Mouse (Mus musculus) limb, embryonic 14.5 days (tissue): ENCODE data around the gene Pkm. TPM values are rescaled to one million over a fixed set of nuclear protein-coding genes. Genes with fewer than 3 reads are reported as not detected.

Experiments
- ATAC-seq: fragments of 200-750 bp; cut with Nextera tagmentation; 2 replicates; pipeline ENCODE4 v1.8.0; 2017; ENCODE audit warnings: low read depth, moderate number of reproducible peaks, moderate TSS enrichment; ENCODE audit not compliant: low FRiP score
- DNase-seq: peaks from one replicate; pipeline ENCODE4 v3.0.0-alpha.2; 2015; ENCODE audit warnings: low spot score
- H3K27ac ChIP-seq: fragments of 300-500 bp; sonication (generic); replicated peaks from 2 replicates; pipeline ENCODE4 v1.5.1; 2014; ENCODE audit warnings: low read depth, mild to moderate bottlenecking, low read length, moderate library complexity, mixed read lengths
- H3K27me3 ChIP-seq: fragments of 300-500 bp; sonication (generic); 2 replicates; pipeline ENCODE4 v1.6.1; 2014; ENCODE audit warnings: low read length, mixed read lengths; ENCODE audit not compliant: control insufficient read depth, insufficient read depth
- H3K36me3 ChIP-seq: fragments of 300-500 bp; sonication (generic); 2 replicates; pipeline ENCODE4 v1.6.1; 2014; ENCODE audit warnings: mild to moderate bottlenecking, low read length, moderate library complexity, mixed read lengths; ENCODE audit not compliant: control insufficient read depth, insufficient read depth
- H3K4me1 ChIP-seq: fragments of 300-500 bp; sonication (generic); 2 replicates; pipeline ENCODE4 v1.6.1; 2014; ENCODE audit warnings: antibody characterized with exemption, low read length, mixed read lengths; ENCODE audit not compliant: control insufficient read depth, insufficient read depth
- H3K4me2 ChIP-seq: fragments of 300-500 bp; sonication (generic); replicated peaks from 2 replicates; pipeline ENCODE4 v1.6.1; 2014; ENCODE audit warnings: low read depth, mild to moderate bottlenecking, low read length, moderate library complexity; ENCODE audit not compliant: severe bottlenecking
- H3K4me3 ChIP-seq: fragments of 300-500 bp; sonication (generic); replicated peaks from 2 replicates; pipeline ENCODE4 v1.5.1; 2014; ENCODE audit warnings: low read length
- H3K9ac ChIP-seq: fragments of 300-500 bp; sonication (generic); 2 replicates; pipeline ENCODE4 v1.6.1; 2014; ENCODE audit warnings: mild to moderate bottlenecking, low read depth, low read length, moderate library complexity; ENCODE audit not compliant: severe bottlenecking
- H3K9me3 ChIP-seq: fragments of 300-500 bp; sonication (generic); 2 replicates; pipeline ENCODE4 v1.6.1; 2016; ENCODE audit warnings: low read length; ENCODE audit not compliant: control insufficient read depth
- POLR2A ChIP-seq: fragments of 200-500 bp; IDR thresholded peaks from 2 replicates; pipeline ENCODE4 v1.8.0; 2012; ENCODE audit warnings: inconsistent platforms, mild to moderate bottlenecking, moderate library complexity, borderline replicate concordance; ENCODE audit not compliant: insufficient read depth, insufficient read length; ENCODE audit errors: extremely low read depth
- WGBS: fragments of 180-500 bp; shearing (Covaris S2); extraction: QIAGEN DNeasy Blood & Tissue Kit; methylation state at CpG from one replicate; pipeline ENCODE4 v1.1.7; 2014; 5-methylcytosine and 5-hydroxymethylcytosine counted together
- polyA plus RNA-seq, 2 experiments: library from polyadenylated mRNA; depleted of rRNA in 1 of 2; stranded (reverse) in 1 of 2; unstranded in 1 of 2; fragments of >200 nt; fragmentation: Nextera tagmentation in 1 of 2; extraction: Ambion mirVana in 1 of 2; gene quantifications; 2 replicates each; pipeline versions ENCODE4 v1.2.1 to v1.2.3; 2012 to 2014

Pkm gene
- polyA plus RNA-seq, 2 experiments: 988 to 1,025 TPM

GRCm38 (mm10) chr9:59678313-59678712 lies 22.1 kb downstream of the Pkm start:
- DNase-seq (peak; percentile 38), ATAC-seq (no peak)
- H3K9me3 ChIP-seq: no peaks in the 10 kb centered on the region
- H3K27ac ChIP-seq: no peak overlapping the region
- H3K4me1 ChIP-seq: peaks cover 7% of the 10 kb centered on the region; the same call in 1 of the 2 replicates
- no peak overlapping the region for H3K9ac ChIP-seq
- H3K36me3 ChIP-seq: peaks cover 59% of the 10 kb centered on the region
- H3K4me2 ChIP-seq: no peak overlapping the region
- no peak overlapping the region for H3K4me3 ChIP-seq
- WGBS: 21% methylated on average over 1 of the region's 1 CpGs
- peaks cover 9% of the 10 kb centered on the region; the same call in 1 of the 2 replicates for H3K27me3 ChIP-seq
- no peak for TF ChIP-seq POLR2A

- Histone ChIP-seq H3K4me3 (peak within 1 kb of the TSS; percentile 46), H3K9me3 (no peaks in the 10 kb centered on the region), H3K4me2 (peak within 1 kb of the TSS; percentile 96), H3K27ac (no peak within 1 kb of the TSS), H3K27me3 (peaks cover 9% of the 10 kb centered on the region; the same call in 1 of the 2 replicates), H3K9ac (peak within 1 kb of the TSS; percentile 49), H3K4me1 (peaks cover 7% of the 10 kb centered on the region; the same call in 1 of the 2 replicates), H3K36me3 (peaks cover 43% of the 10 kb centered on the region)
- peak; percentile 78 for DNase-seq
- ATAC-seq: peak; percentile 92
- no peak for TF ChIP-seq POLR2A
- 2% methylated on average over 38 of the region's 47 CpGs for WGBS
Measured at GRCm38 (mm10) chr9:59679678-59680533, 23.7 kb downstream of the Pkm start, which contains the start of gene Gramd2. Gene Gramd2 (plus strand): TSS chr9:59680144.

DNA sequence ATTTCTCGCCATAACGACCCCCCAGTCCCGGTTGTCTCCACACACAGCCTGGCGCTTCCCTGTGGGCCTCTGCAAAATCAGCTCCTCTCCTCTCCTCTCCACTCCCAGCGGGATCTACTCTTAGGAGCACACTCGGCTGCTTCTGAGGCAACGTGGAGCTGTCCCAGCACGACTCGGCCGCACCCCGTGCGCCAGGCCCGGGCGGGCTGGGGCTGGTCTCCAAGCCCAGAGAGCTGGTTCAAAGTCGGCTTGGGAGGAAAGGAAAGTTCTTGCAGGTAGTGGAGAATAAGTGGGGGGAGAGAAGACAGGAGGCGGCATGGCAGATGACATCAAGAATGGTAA lies 24.3 kb downstream of the Pkm start:
- DNase-seq (no peak), ATAC-seq (no peak)
- H3K4me2 ChIP-seq: peak overlapping the region; percentile 96
- H3K27me3 ChIP-seq: peaks cover 9% of the 10 kb centered on the region; the same call in 1 of the 2 replicates
- H3K4me1 ChIP-seq: peaks cover 7% of the 10 kb centered on the region; the same call in 1 of the 2 replicates
- peak overlapping the region; percentile 49 for H3K9ac ChIP-seq
- no peak overlapping the region for H3K27ac ChIP-seq
- WGBS: 10% methylated on average over 16 of the region's 16 CpGs
- H3K4me3 ChIP-seq: peak overlapping the region; percentile 46
- TF ChIP-seq POLR2A: no peak
- H3K36me3 ChIP-seq: peaks cover 37% of the 10 kb centered on the region
- no peaks in the 10 kb centered on the region for H3K9me3 ChIP-seq

DNA sequence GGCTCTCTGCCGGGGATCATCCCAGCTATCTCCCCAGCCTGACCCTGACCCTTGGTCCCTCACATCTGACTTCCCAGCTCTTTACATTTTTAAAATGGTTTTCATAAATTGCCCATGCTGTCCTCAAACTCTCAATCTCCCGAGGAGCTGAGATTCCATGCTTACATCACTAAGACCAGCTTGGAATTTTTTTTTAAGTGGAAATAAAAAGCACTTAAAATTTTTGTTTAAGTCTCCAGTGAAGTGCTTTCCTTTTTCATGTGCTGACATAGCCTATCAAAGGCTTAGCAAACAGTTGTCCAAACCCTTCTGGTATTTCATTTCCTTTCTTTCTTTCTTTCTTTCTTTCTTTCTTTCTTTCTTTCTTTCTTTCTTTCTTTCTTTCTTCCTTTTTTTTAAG lies 27.9 kb downstream of the Pkm start:
- Histone ChIP-seq H3K27ac (no peak overlapping the region), H3K27me3 (peaks cover 9% of the 10 kb centered on the region; the same call in 1 of the 2 replicates), H3K9me3 (no peaks in the 10 kb centered on the region), H3K4me2 (no peak overlapping the region), H3K36me3 (peaks cover 4% of the 10 kb centered on the region; the same call in 1 of the 2 replicates), H3K4me3 (no peak overlapping the region), H3K4me1 (peaks cover 7% of the 10 kb centered on the region; the same call in 1 of the 2 replicates), H3K9ac (no peak overlapping the region)
- no peak for TF ChIP-seq POLR2A
- ATAC-seq: no peak
- no peak for DNase-seq
- 72% methylated on average over 2 of the region's 2 CpGs for WGBS

DNA sequence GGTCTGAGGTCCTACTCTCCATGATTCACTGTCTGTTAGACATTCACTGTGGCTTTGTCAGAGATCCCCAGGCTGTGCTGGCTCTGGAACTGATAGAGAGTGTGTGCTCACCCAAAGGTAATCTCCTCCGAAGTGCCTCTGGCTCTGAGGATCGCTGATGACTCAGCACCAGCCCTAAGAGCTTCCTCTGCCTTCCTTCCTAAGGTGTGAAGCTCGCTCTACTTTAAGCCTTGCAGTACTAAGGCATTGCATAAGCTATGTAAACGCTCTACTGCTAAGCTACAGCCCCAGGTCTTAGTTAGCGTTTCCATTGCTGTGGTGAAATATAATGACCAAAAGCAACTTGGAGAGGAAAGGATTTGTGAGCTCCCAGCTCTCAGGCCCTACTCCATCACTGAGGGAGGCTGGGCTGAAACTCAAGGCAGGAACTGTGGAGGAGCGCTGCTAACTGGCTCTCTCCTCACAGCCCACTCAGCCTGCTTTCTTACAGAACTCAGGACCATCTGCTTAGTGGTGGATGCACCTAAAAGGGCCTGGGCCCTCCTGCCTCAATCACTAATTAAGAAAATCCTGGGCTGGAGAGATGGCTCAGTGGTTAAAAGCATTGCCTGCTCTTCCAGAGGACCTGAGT lies 31.4 kb downstream of the Pkm start:
- no peak overlapping the region for H3K9ac ChIP-seq
- peaks cover 9% of the 10 kb centered on the region for H3K4me1 ChIP-seq
- 31% methylated on average over 6 of the region's 6 CpGs for WGBS
- DNase-seq (no peak), ATAC-seq (no peak)
- H3K4me2 ChIP-seq: no peak overlapping the region
- H3K4me3 ChIP-seq: no peak overlapping the region
- no peaks in the 10 kb centered on the region for H3K9me3 ChIP-seq
- TF ChIP-seq POLR2A: no peak
- H3K27ac ChIP-seq: no peak overlapping the region
- H3K27me3 ChIP-seq: no peaks in the 10 kb centered on the region
- no peaks in the 10 kb centered on the region for H3K36me3 ChIP-seq
